In genomic region chr11:5239706-5240690, GRCm38 (mm10) we compare ENCODE assay signal across 8 mouse cellular contexts. TPM values are rescaled to one million over a fixed set of nuclear protein-coding genes. Genes with fewer than 3 reads are reported as not detected.
DNase-seq lines count a peak whose midpoint lies in the region; ATAC-seq and TF ChIP-seq lines count a peak whose summit lies in the region.

No protein-coding gene starts in this region.

- peaks cover 48% of the 10 kb centered on the region for H3K4me1 ChIP-seq in heart, embryonic 16.5 days (ENCODE audit: control insufficient read depth, insufficient read depth, low read length)
- H3K4me1 ChIP-seq in heart, adult 2 months (ENCODE audit: control insufficient read depth, insufficient read depth, low read length) = peaks cover 13% of the 10 kb centered on the region
- H3K4me1 ChIP-seq in limb, embryonic 15.5 days = peaks cover 36% of the 10 kb centered on the region
- H3K4me1 ChIP-seq in neural tube, embryonic 11.5 days (ENCODE audit: control insufficient read depth, insufficient read depth, low read length) = peaks cover 6% of the 10 kb centered on the region

- H3K27me3 ChIP-seq in heart, embryonic 16.5 days (ENCODE audit: control insufficient read depth, insufficient read depth, low read length) = no peaks in the 10 kb centered on the region
- H3K27me3 ChIP-seq in heart, adult 2 months (ENCODE audit: control insufficient read depth, insufficient read depth, low read length) = no peaks in the 10 kb centered on the region
- no peaks in the 10 kb centered on the region for H3K27me3 ChIP-seq in limb, embryonic 15.5 days
- H3K27me3 ChIP-seq in neural tube, embryonic 11.5 days (ENCODE audit: control insufficient read depth, insufficient read depth, low read length) = no peaks in the 10 kb centered on the region

- WGBS in heart, embryonic 16.5 days = 13% methylated on average over 10 of the region's 10 CpGs
- WGBS in heart, adult 2 months = 40% methylated on average over 10 of the region's 10 CpGs
- 13% methylated on average over 10 of the region's 10 CpGs for WGBS in limb, embryonic 15.5 days
- 19% methylated on average over 10 of the region's 10 CpGs for WGBS in neural tube, embryonic 11.5 days

- no peak overlapping the region for H3K4me3 ChIP-seq in heart, embryonic 16.5 days (ENCODE audit: low read length)
- no peak overlapping the region for H3K4me3 ChIP-seq in heart, adult 2 months
- no peak overlapping the region for H3K4me3 ChIP-seq in limb, embryonic 15.5 days
- H3K4me3 ChIP-seq in neural tube, embryonic 11.5 days (ENCODE audit: low read depth, low read length) = no peak overlapping the region

- no peak for ATAC-seq in heart, embryonic 16.5 days (replicated peaks; ENCODE audit: extremely low read depth, insufficient read depth, low FRiP score)
- no peak for ATAC-seq in limb, embryonic 15.5 days (ENCODE audit: insufficient number of reproducible peaks, low FRiP score, low TSS enrichment, low read depth)
- no peak for ATAC-seq in neural tube, embryonic 11.5 days (ENCODE audit: insufficient read depth, low FRiP score, low TSS enrichment)
- ATAC-seq in megakaryocyte, adult 5-6 weeks (ENCODE audit: poor library complexity, severe bottlenecking) = no peak

- peaks cover 17% of the 10 kb centered on the region for H3K36me3 ChIP-seq in heart, embryonic 16.5 days (ENCODE audit: control insufficient read depth, insufficient read depth)
- peaks cover 13% of the 10 kb centered on the region for H3K36me3 ChIP-seq in heart, adult 2 months (ENCODE audit: control insufficient read depth, insufficient read depth, low read length)
- peaks cover 28% of the 10 kb centered on the region for H3K36me3 ChIP-seq in limb, embryonic 15.5 days
- H3K36me3 ChIP-seq in neural tube, embryonic 11.5 days (ENCODE audit: control insufficient read depth, insufficient read depth, low read length) = no peaks in the 10 kb centered on the region; the same call in none of the 2 replicates

- H3K79me2 ChIP-seq in heart, adult 2 months (replicated peaks; ENCODE audit: control insufficient read depth, insufficient read depth, low read length) = no peaks in the 10 kb centered on the region

- no peak for DNase-seq in heart, adult 2 months
- DNase-seq in embryo, embryonic 9.5 days (ENCODE audit: extremely low spot score) = peak; percentile 79
- DNase-seq in neural tube, embryonic 11.5 days (ENCODE audit: low spot score) = peak; percentile 38
- DNase-seq in layer of hippocampus, postnatal 10 days (ENCODE audit: low spot score in 2 of 2) = no peak
- no peak for DNase-seq in B cell, adult 2 months

- TF ChIP-seq EP300 in heart, adult 2 months (IDR thresholded peaks at IDR 0.05; ENCODE audit: insufficient read depth, low read depth, low read length) = no peak

- no peak for TF ChIP-seq CTCF in heart, adult 2 months (IDR thresholded peaks at IDR 0.05)

- peak overlapping the region; percentile 12 for H3K9ac ChIP-seq in heart, embryonic 16.5 days (ENCODE audit: low read length)
- H3K9ac ChIP-seq in heart, adult 2 months (ENCODE audit: low read depth, low read length) = no peak overlapping the region
- H3K9ac ChIP-seq in limb, embryonic 15.5 days = no peak overlapping the region
- peak overlapping the region; percentile 5; the same call in 1 of the 2 replicates for H3K9ac ChIP-seq in neural tube, embryonic 11.5 days (ENCODE audit: low read length)

- H3K9me3 ChIP-seq in heart, embryonic 16.5 days (replicated peaks; ENCODE audit: control insufficient read depth, low read length) = no peaks in the 10 kb centered on the region
- no peaks in the 10 kb centered on the region for H3K9me3 ChIP-seq in limb, embryonic 15.5 days
- no peaks in the 10 kb centered on the region for H3K9me3 ChIP-seq in neural tube, embryonic 11.5 days (ENCODE audit: control insufficient read depth, low read length)

- no peak for TF ChIP-seq POLR2A in heart, adult 2 months (IDR thresholded peaks at IDR 0.05; ENCODE audit: insufficient read depth, low read depth, low read length)

- peak overlapping the region; percentile 11 for H3K4me2 ChIP-seq in heart, embryonic 16.5 days (ENCODE audit: low read depth, low read length)
- H3K4me2 ChIP-seq in limb, embryonic 15.5 days = peak overlapping the region; percentile 0; the same call in 1 of the 2 replicates
- H3K4me2 ChIP-seq in neural tube, embryonic 11.5 days (ENCODE audit: low read depth) = no peak overlapping the region

- peak overlapping the region; percentile 91 for H3K27ac ChIP-seq in heart, embryonic 16.5 days (ENCODE audit: low read length)
- no peak overlapping the region for H3K27ac ChIP-seq in heart, adult 2 months
- peak overlapping the region; percentile 73 for H3K27ac ChIP-seq in limb, embryonic 15.5 days
- peak overlapping the region; percentile 36; the same call in 1 of the 2 replicates for H3K27ac ChIP-seq in neural tube, embryonic 11.5 days (ENCODE audit: low read depth, low read length)

- intact Hi-C loops in heart, adult 2 months (cut with DNase I) = no loop called here

RNA-seq across cellular contexts. Expression of gene Kremen1, which starts 21.4 kb away (rescaled TPM):
- polyA plus RNA-seq in heart, embryonic 16.5 days (2015; fragmentation: Nextera tagmentation; extraction: Ambion mirVana) = 28.1 and 34.0 TPM in 2 replicates
- 10 to 100 TPM; 80.3 to 93.9 TPM for total RNA-seq in heart, adult 2 months (2021)
- polyA plus RNA-seq in heart, adult 2 months (2012; rRNA removed) = 59.7 and 80.8 TPM in 2 replicates
- polyA plus RNA-seq in limb, embryonic 15.5 days (2015; fragmentation: Nextera tagmentation; extraction: Ambion mirVana) = 37.6 and 42.9 TPM in 2 replicates
- polyA plus RNA-seq in neural tube, embryonic 11.5 days (2014; fragmentation: Nextera tagmentation; extraction: Ambion mirVana) = 9.6 and 12.0 TPM in 2 replicates
- 10 to 100 TPM; 10.8 to 11.0 TPM for total RNA-seq in layer of hippocampus, postnatal 10 days (2021)
- total RNA-seq in megakaryocyte, adult 5-6 weeks (2015) = 4.2 and 5.4 TPM in 2 replicates
- total RNA-seq in megakaryocyte, adult 5-6 weeks (2017) = 4.2 and 5.4 TPM in 2 replicates

Comparison
In these comparisons a context has a peak if more than half of its experiments do, and no peak if none do; other contexts are left out.
1. H3K9ac ChIP-seq: peak in heart, embryonic 16.5 days (single experiment) and neural tube, embryonic 11.5 days (single experiment); none in heart, adult 2 months (single experiment) and limb, embryonic 15.5 days (single experiment).
2. DNase-seq: peak in embryo, embryonic 9.5 days (single experiment) and neural tube, embryonic 11.5 days (single experiment); none in heart, adult 2 months (0 of 2), layer of hippocampus, postnatal 10 days (0 of 2) and B cell, adult 2 months (0 of 2).